Mouse (Mus musculus): ENCODE measurements around the gene C2cd4c. TPM values are rescaled to one million over a fixed set of nuclear protein-coding genes. Genes with fewer than 3 reads are reported as not detected.

Gene C2cd4c
- polyA plus RNA-seq (2012; rRNA removed), result 0.05 TPM in 1 of 2 replicates, not detected in the other

DNA sequence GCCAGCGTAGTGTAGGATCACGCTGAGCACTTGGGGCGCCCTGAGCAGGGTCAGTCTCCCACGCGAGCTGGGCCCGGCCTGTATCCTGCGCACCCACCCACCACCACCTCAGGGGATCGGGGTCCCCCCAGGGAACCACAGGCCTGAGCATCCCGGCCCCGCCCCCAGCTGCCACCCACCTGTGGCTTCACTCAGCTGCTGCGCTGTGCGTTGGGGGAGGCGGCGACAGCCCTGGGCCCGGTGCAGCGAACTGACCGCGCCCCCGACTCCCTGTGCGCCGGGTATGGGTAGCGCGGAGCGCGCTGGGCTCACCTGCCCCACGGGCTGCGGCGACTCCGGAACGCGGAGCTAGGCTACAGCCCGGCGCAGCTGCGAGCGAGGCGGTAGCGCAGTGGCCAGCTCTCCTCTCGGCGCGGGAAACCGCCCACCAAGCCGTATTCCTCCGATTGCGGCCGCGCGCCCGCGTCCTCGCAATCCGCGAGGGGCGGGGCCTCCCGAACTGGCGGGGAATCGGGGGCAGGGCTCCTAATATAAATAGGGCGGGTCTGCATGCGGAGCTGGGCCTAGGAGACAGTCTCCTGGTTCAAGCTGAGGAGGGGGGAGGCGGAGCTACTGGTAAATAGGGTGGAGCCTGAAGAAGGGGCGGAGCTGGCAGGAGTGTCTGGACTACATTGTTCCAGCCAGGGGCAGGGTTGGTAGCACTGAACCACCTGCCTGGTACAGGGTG is at the start of gene C2cd4c:
TSS of gene C2cd4c (minus strand) at position 448 of the 727 bp plus-strand sequence.
- WGBS, result 3% methylated on average over 59 of the region's 60 CpGs
- peaks cover 4% of the 10 kb centered on the region for H3K4me1 ChIP-seq (replicated peaks; ENCODE audit: control insufficient read depth, insufficient read depth, low read length)
- peaks cover 15% of the 10 kb centered on the region; the same call in 1 of the 2 replicates for H3K27me3 ChIP-seq (ENCODE audit: control insufficient read depth, insufficient read depth, low read length)
- no peak within 1 kb of the TSS for H3K27ac ChIP-seq (ENCODE audit: control insufficient read depth, insufficient read depth, low read length)
- DNase-seq, result peak; percentile 18
- no peak for TF ChIP-seq CTCF (IDR thresholded peaks at IDR 0.05; ENCODE audit: borderline replicate concordance, control insufficient read depth, extremely low read depth, insufficient read depth, low read length, poor library complexity)
- no peak for TF ChIP-seq POLR2A (IDR thresholded peaks at IDR 0.05; ENCODE audit: control insufficient read depth, extremely low read depth, insufficient read depth, low read length, poor library complexity)
- H3K4me3 ChIP-seq (ENCODE audit: control insufficient read depth, insufficient read depth, low read length), result peak within 1 kb of the TSS; percentile 29
- no peaks in the 10 kb centered on the region for H3K36me3 ChIP-seq (ENCODE audit: control insufficient read depth, insufficient read depth, low read length)

GRCm38 (mm10) chr10:79661861-79662260 is 48.0 kb upstream of the C2cd4c start:
- H3K4me1 ChIP-seq (replicated peaks; ENCODE audit: control insufficient read depth, insufficient read depth, low read length), result no peaks in the 10 kb centered on the region
- H3K27ac ChIP-seq (ENCODE audit: control insufficient read depth, insufficient read depth, low read length), result no peak overlapping the region
- no peaks in the 10 kb centered on the region for H3K27me3 ChIP-seq (ENCODE audit: control insufficient read depth, insufficient read depth, low read length)
- 62% methylated on average over 3 of the region's 3 CpGs for WGBS
- DNase-seq, result no peak
- H3K36me3 ChIP-seq (ENCODE audit: control insufficient read depth, insufficient read depth, low read length), result no peaks in the 10 kb centered on the region
- H3K4me3 ChIP-seq (ENCODE audit: control insufficient read depth, insufficient read depth, low read length), result no peak overlapping the region
- TF ChIP-seq POLR2A (IDR thresholded peaks at IDR 0.05; ENCODE audit: control insufficient read depth, extremely low read depth, insufficient read depth, low read length, poor library complexity), result no peak
- TF ChIP-seq CTCF (IDR thresholded peaks at IDR 0.05; ENCODE audit: borderline replicate concordance, control insufficient read depth, extremely low read depth, insufficient read depth, low read length, poor library complexity), result no peak

DNA sequence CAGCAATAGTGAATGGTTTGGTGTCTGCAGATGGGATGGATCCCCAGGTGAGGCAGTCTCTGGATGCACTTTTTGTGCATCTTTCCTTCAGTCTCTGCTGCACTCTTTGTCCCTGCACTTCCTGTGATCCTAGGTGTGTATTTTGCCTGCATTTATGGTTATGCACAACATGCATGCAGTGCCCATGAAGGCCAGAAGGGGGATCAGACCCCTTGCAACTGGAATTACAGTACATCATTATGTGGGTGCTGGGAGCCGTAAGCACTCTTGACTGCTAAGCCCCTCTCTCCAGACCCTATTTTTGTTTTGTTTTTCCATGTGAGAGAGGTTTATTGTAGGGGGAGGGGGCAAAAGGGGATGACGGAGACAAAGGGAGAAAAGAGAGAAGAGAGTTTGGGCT is 46.5 kb upstream of the C2cd4c start:
- H3K27me3 ChIP-seq (ENCODE audit: control insufficient read depth, insufficient read depth, low read length), result no peaks in the 10 kb centered on the region
- H3K36me3 ChIP-seq (ENCODE audit: control insufficient read depth, insufficient read depth, low read length), result no peaks in the 10 kb centered on the region
- no peak for DNase-seq
- H3K4me1 ChIP-seq (replicated peaks; ENCODE audit: control insufficient read depth, insufficient read depth, low read length), result no peaks in the 10 kb centered on the region
- TF ChIP-seq POLR2A (IDR thresholded peaks at IDR 0.05; ENCODE audit: control insufficient read depth, extremely low read depth, insufficient read depth, low read length, poor library complexity), result no peak
- TF ChIP-seq CTCF (IDR thresholded peaks at IDR 0.05; ENCODE audit: borderline replicate concordance, control insufficient read depth, extremely low read depth, insufficient read depth, low read length, poor library complexity), result no peak
- WGBS, result 86% methylated on average over 2 of the region's 2 CpGs
- no peak overlapping the region for H3K27ac ChIP-seq (ENCODE audit: control insufficient read depth, insufficient read depth, low read length)
- no peak overlapping the region for H3K4me3 ChIP-seq (ENCODE audit: control insufficient read depth, insufficient read depth, low read length)

DNA sequence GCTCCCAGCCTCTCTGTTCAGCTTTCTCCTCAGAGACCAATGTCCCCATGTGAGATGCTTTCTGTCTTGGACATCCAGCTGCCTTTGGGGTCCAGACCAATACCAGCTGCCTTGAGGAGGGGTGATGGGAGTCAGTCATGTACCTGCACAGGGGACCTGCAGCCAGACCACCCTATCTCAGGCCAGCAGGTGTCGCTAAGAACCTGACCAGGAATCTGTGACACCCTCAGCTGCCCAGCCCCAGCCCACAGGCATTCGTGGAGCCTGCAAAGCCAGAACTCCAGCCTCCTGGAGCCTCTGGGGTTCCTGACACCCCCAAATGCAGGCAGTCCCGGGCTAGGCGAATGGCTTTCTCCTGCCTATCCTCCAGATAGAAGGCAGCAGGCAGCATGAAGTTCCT is 45.0 kb upstream of the C2cd4c start:
- no peaks in the 10 kb centered on the region for H3K4me1 ChIP-seq (replicated peaks; ENCODE audit: control insufficient read depth, insufficient read depth, low read length)
- H3K27me3 ChIP-seq (ENCODE audit: control insufficient read depth, insufficient read depth, low read length), result no peaks in the 10 kb centered on the region
- 44% methylated on average over 4 of the region's 4 CpGs for WGBS
- peak; percentile 46 for DNase-seq
- no peak overlapping the region for H3K27ac ChIP-seq (ENCODE audit: control insufficient read depth, insufficient read depth, low read length)
- TF ChIP-seq CTCF (IDR thresholded peaks at IDR 0.05; ENCODE audit: borderline replicate concordance, control insufficient read depth, extremely low read depth, insufficient read depth, low read length, poor library complexity), result 0 out of 2 replicates have a peak, but pooled peaks have one; percentile 13
- no peak for TF ChIP-seq POLR2A (IDR thresholded peaks at IDR 0.05; ENCODE audit: control insufficient read depth, extremely low read depth, insufficient read depth, low read length, poor library complexity)
- no peaks in the 10 kb centered on the region for H3K36me3 ChIP-seq (ENCODE audit: control insufficient read depth, insufficient read depth, low read length)
- H3K4me3 ChIP-seq (ENCODE audit: control insufficient read depth, insufficient read depth, low read length), result no peak overlapping the region

GRCm38 (mm10) chr10:79654946-79655395 is 41.1 kb upstream of the C2cd4c start:
- Histone ChIP-seq H3K27me3 (ENCODE audit: control insufficient read depth, insufficient read depth, low read length) (no peaks in the 10 kb centered on the region), H3K36me3 (ENCODE audit: control insufficient read depth, insufficient read depth, low read length) (no peaks in the 10 kb centered on the region), H3K4me3 (ENCODE audit: control insufficient read depth, insufficient read depth, low read length) (no peak overlapping the region), H3K27ac (ENCODE audit: control insufficient read depth, insufficient read depth, low read length) (no peak overlapping the region), H3K4me1 (replicated peaks; ENCODE audit: control insufficient read depth, insufficient read depth, low read length) (no peaks in the 10 kb centered on the region)
- WGBS, result 80% methylated on average over 1 of the region's 1 CpGs
- TF ChIP-seq POLR2A (IDR thresholded peaks at IDR 0.05; ENCODE audit: control insufficient read depth, extremely low read depth, insufficient read depth, low read length, poor library complexity), result no peak
- TF ChIP-seq CTCF (IDR thresholded peaks at IDR 0.05; ENCODE audit: borderline replicate concordance, control insufficient read depth, extremely low read depth, insufficient read depth, low read length, poor library complexity), result no peak
- DNase-seq, result no peak

- Histone ChIP-seq H3K27ac (ENCODE audit: control insufficient read depth, insufficient read depth, low read length) (no peak overlapping the region), H3K36me3 (ENCODE audit: control insufficient read depth, insufficient read depth, low read length) (no peaks in the 10 kb centered on the region), H3K4me3 (ENCODE audit: control insufficient read depth, insufficient read depth, low read length) (no peak overlapping the region), H3K4me1 (replicated peaks; ENCODE audit: control insufficient read depth, insufficient read depth, low read length) (no peaks in the 10 kb centered on the region), H3K27me3 (ENCODE audit: control insufficient read depth, insufficient read depth, low read length) (no peaks in the 10 kb centered on the region)
- no peak for TF ChIP-seq CTCF (IDR thresholded peaks at IDR 0.05; ENCODE audit: borderline replicate concordance, control insufficient read depth, extremely low read depth, insufficient read depth, low read length, poor library complexity)
- no peak for TF ChIP-seq POLR2A (IDR thresholded peaks at IDR 0.05; ENCODE audit: control insufficient read depth, extremely low read depth, insufficient read depth, low read length, poor library complexity)
- DNase-seq, result no peak
- 79% methylated on average over 7 of the region's 7 CpGs for WGBS
Measured at GRCm38 (mm10) chr10:79652789-79653188, 39.0 kb upstream of the C2cd4c start.

Data from thymus, adult 2 months (tissue).